Mouse (Mus musculus) thymus, adult 2 months (tissue): ENCODE results near the gene Snx9. TPM values are rescaled to one million over a fixed set of nuclear protein-coding genes. Genes with fewer than 3 reads are reported as not detected.

ENCODE experiments used
- DNase-seq: peaks from one replicate; pipeline ENCODE4 v3.0.0; 2021
- H3K27ac ChIP-seq: fragments of 200-500 bp; 2 replicates; pipeline ENCODE4 v1.5.1; 2012; ENCODE audit warnings: low read length, control low read depth; ENCODE audit not compliant: control insufficient read depth, insufficient read depth
- H3K27me3 ChIP-seq: fragments of 200-500 bp; 2 replicates; pipeline ENCODE4 v1.6.1; 2012; ENCODE audit warnings: mild to moderate bottlenecking, low read length, moderate library complexity, mixed read lengths; ENCODE audit not compliant: control insufficient read depth, insufficient read depth
- H3K36me3 ChIP-seq: fragments of 200-500 bp; 2 replicates; pipeline ENCODE4 v1.6.1; 2012; ENCODE audit warnings: mild to moderate bottlenecking, low read length, moderate library complexity; ENCODE audit not compliant: control insufficient read depth, insufficient read depth
- H3K4me1 ChIP-seq: fragments of 200-500 bp; replicated peaks from 2 replicates; pipeline ENCODE4 v1.6.1; 2012; ENCODE audit warnings: low read length; ENCODE audit not compliant: control insufficient read depth, insufficient read depth
- H3K4me3 ChIP-seq: fragments of 200-500 bp; 2 replicates; pipeline ENCODE4 v1.5.1; 2012; ENCODE audit warnings: mild to moderate bottlenecking, low read length, control low read depth, moderate library complexity; ENCODE audit not compliant: control insufficient read depth, insufficient read depth
- CTCF ChIP-seq: fragments of 200-500 bp; IDR thresholded peaks from 2 replicates; pipeline ENCODE4 v1.5.1; 2012; ENCODE audit warnings: mild to moderate bottlenecking, control low read depth, low read length, moderate library complexity, borderline replicate concordance; ENCODE audit not compliant: control insufficient read depth, poor library complexity, insufficient read depth; ENCODE audit errors: extremely low read depth
- POLR2A ChIP-seq: fragments of 200-500 bp; IDR thresholded peaks from 2 replicates; pipeline ENCODE4 v1.6.1; 2012; ENCODE audit warnings: mild to moderate bottlenecking, low read length, control low read depth, moderate library complexity; ENCODE audit not compliant: control insufficient read depth, poor library complexity, insufficient read depth; ENCODE audit errors: extremely low read depth
- WGBS: fragments of 180-500 bp; shearing (Covaris S2); methylation state at CpG from one replicate; pipeline ENCODE4 v1.1.7; 2018; 5-methylcytosine and 5-hydroxymethylcytosine counted together
- polyA plus RNA-seq: library from polyadenylated mRNA; depleted of rRNA; stranded (reverse); fragments of >200 nt; gene quantifications from 2 replicates; pipeline ENCODE4 v1.2.3, GENCODE M21; 2012

The Snx9 gene
- polyA plus RNA-seq, 1 experiment: 12.5 TPM

DNA sequence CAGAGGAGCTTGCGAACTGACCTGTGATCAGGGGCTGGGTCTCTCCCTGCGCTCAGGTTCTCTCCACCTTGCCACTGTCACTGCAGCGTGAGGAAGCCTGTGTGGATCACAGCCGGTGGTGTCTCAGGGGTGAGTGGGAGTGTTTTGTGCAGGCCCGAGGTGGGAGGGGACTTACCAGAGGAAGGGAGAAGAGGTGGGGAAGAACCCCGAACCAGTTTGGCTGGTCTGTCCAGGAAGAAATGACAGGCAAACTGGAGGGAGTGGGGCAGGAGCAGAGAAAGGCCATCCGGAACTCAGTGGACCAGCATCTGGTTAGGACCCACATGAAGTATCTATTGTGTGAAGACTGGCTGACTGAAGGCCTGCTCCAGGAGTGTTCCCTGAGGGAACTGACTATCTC, 118.0 kb downstream of the Snx9 start:
- WGBS: 87% methylated on average over 7 of the region's 7 CpGs
- TF ChIP-seq POLR2A (no peak), CTCF (no peak)
- Histone ChIP-seq H3K4me3 (no peak overlapping the region), H3K27ac (no peak overlapping the region), H3K36me3 (no peaks in the 10 kb centered on the region), H3K4me1 (no peaks in the 10 kb centered on the region), H3K27me3 (no peaks in the 10 kb centered on the region)
- DNase-seq: no peak

DNA sequence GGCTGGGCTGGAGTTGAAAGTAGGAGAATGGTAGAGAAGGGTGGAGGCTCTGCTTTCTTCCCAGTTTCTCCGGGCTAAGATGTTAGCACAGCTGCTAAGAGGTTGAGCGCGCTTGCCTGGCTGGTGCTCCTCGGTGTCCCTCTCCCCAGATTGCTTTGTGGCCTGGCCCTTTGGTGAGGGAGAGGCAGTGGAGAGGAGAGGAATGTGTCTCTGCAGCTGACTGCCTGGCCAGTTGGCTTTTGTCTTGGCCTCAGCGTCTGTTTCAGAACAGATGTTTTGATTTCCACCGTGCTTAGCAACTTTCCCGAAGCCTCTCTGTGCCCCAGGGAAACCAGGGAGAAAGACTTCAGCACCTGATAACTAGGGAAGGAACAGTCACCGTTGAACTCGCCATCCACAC, 118.7 kb downstream of the Snx9 start:
- Histone ChIP-seq H3K4me1 (no peaks in the 10 kb centered on the region), H3K36me3 (no peaks in the 10 kb centered on the region), H3K4me3 (no peak overlapping the region), H3K27me3 (no peaks in the 10 kb centered on the region), H3K27ac (no peak overlapping the region)
- no peak for DNase-seq
- no peak for TF ChIP-seq POLR2A
- TF ChIP-seq CTCF: no peak
- WGBS: 92% methylated on average over 9 of the region's 9 CpGs

DNA sequence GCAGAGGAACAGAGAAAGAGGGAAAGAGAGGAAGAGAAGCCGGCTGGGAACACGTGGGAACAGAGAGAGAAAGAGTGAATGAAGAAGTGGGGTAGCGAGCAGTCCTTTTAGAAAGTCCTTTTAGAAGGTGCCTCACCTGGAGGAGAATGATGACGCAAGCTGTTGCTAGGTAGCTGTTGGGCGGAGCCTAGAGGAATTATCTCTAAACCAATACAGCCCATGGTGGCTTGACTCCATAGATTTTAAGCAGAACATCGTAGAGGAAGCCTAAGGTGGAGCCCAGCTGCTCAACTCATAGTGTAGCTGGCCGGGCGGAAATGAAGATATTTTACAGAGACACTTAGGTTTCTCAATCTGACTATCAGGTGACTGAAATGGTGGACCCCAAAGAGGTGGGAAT, 122.6 kb downstream of the Snx9 start:
- Histone ChIP-seq H3K4me3 (no peak overlapping the region), H3K27me3 (no peaks in the 10 kb centered on the region), H3K4me1 (no peaks in the 10 kb centered on the region), H3K27ac (no peak overlapping the region), H3K36me3 (no peaks in the 10 kb centered on the region)
- TF ChIP-seq CTCF (no peak), POLR2A (no peak)
- DNase-seq: no peak
- 96% methylated on average over 8 of the region's 8 CpGs for WGBS

DNA sequence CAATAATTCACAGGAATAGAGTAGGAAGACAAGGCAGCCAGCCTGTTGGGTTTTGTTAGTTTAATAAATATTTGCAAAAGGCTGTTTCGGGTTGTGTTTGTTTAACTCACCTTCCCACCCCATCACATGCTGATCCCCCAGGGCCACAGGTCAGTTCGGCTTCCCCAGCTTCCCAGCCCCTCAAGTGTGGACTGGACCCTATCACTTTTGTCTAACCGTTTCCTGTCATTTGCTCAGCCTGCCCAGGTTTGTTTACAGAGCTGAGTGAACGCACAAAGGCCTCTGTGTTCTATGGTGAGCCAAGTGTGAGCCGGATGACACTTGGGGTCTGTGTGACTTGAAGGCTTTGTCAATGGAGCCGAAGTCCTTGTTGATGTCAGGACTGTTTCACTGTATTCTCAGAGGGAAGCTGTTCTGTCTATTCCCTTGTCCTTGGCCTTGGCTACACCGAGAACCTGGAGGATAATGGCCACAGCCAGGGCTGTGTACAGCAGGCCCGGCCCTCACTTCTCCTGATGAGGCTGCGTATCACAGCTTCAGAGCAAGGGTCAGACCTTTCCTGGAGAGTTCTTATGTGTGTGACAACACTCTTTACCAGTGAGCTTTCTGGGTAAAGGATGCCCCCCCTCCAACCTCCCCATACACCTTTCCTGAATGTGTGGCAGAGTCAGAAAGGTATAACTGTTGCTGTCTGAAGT, 124.1 kb downstream of the Snx9 start:
- no peak for TF ChIP-seq CTCF
- Histone ChIP-seq H3K27me3 (no peaks in the 10 kb centered on the region), H3K27ac (no peak overlapping the region), H3K36me3 (no peaks in the 10 kb centered on the region), H3K4me1 (no peaks in the 10 kb centered on the region), H3K4me3 (no peak overlapping the region)
- WGBS: 96% methylated on average over 9 of the region's 9 CpGs
- DNase-seq: no peak

DNA sequence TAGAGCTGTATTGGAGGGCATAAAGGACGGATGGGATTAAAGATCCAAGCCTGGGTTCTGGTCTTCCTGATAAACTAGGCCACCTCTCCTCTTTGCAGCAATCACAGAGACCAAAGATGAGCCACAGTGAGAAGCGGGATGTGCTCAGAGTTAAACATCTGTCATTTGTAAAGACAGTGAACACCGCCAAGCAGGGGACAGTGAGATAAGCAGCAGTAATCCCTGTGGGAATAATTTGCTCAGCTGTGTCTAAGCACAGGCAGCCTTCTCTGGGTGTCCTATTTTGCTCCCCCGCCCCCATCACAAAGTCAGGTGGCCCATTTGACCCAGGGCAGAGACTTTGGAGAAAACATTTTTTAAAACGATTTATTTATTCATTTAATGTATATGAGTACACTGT, 125.6 kb downstream of the Snx9 start:
- no peaks in the 10 kb centered on the region for H3K27me3 ChIP-seq
- H3K4me3 ChIP-seq: no peak overlapping the region
- H3K4me1 ChIP-seq: no peaks in the 10 kb centered on the region
- H3K27ac ChIP-seq: no peak overlapping the region
- no peaks in the 10 kb centered on the region for H3K36me3 ChIP-seq
- DNase-seq: no peak
- 98% methylated on average over 5 of the region's 5 CpGs for WGBS
- TF ChIP-seq CTCF (no peak), POLR2A (no peak)

DNA sequence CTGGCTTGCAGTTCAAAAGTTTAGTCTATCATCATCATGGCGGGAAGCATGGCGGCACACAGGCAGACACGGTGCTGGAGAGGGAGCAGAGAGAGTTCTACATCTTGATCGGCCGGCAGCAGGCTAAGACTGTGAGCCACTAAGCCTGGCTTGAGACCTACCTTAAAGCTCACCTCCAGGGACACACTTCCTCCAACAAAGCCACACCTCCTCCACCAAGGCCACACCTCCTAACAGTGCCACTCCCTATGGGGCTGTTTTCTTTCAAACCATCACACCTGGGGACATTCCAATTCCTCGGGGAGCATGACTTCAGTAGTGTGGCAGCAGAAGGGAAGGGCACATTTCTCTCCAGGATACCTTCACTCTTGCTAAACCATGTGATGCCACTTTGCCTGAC, 127.4 kb downstream of the Snx9 start:
- H3K27me3 ChIP-seq: no peaks in the 10 kb centered on the region
- WGBS: 87% methylated on average over 6 of the region's 6 CpGs
- H3K4me3 ChIP-seq: no peak overlapping the region
- no peak for DNase-seq
- H3K36me3 ChIP-seq: no peaks in the 10 kb centered on the region
- no peak for TF ChIP-seq POLR2A
- TF ChIP-seq CTCF: no peak
- H3K4me1 ChIP-seq: peaks cover 2% of the 10 kb centered on the region
- H3K27ac ChIP-seq: no peak overlapping the region

DNA sequence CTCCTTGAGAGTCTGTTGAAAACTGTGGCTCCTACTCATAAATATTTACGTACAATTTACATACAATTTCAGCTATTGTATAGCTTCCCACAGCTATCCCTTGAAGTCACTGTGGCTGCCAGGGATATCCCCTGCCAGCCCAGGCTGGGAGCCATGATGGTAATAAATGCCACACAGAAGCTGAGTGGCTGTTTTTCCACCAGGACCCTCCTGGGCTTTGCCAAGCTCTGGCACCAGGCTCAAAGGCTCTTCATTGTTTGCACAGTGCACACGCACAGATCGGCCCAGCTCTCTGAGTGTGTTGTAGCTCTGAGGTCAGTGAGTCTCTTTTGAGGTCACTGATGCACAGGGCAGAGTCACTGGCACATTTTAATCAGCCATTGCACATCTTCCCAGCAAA, 128.1 kb downstream of the Snx9 start:
- Histone ChIP-seq H3K27ac (no peak overlapping the region), H3K4me3 (no peak overlapping the region), H3K4me1 (peaks cover 8% of the 10 kb centered on the region), H3K27me3 (no peaks in the 10 kb centered on the region), H3K36me3 (no peaks in the 10 kb centered on the region)
- TF ChIP-seq CTCF: no peak
- WGBS: 96% methylated on average over 3 of the region's 3 CpGs
- no peak for DNase-seq
